Mouse (Mus musculus): Measurements from ENCODE around the gene Fam83g.

DNA sequence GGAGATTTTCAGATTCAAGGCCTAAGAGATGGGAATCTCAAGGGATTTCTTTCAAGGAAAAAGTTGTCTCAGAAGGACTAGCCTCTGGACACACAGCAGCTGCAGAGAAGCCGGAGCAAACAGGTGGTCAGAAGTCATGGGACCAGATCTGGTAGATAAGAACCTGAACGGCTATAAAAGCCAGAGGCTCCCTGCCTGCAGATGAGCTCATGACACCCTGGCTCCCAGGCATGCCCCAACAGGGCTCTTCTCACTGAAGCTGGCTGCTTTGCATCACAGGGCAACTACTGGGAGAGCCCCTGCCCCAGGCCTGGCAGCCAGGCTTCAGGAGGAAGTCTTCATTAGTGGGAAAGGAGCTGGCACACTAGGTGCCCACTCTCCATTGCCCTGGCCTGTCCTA is 8.6 kb upstream of the Fam83g start:
- TF ChIP-seq CTCF (IDR thresholded peaks at IDR 0.05; ENCODE audit: borderline replicate concordance, insufficient read depth, low read length) (no peak), POLR2A (IDR thresholded peaks at IDR 0.05; ENCODE audit: low read depth, low read length) (no peak)

Data from embryonic fibroblast, embryonic 13.5 days (primary cell).